Mouse (Mus musculus) adrenal gland, adult 18-20 months (tissue): ENCODE results near the gene Rtp4. TPM values are rescaled to one million over a fixed set of nuclear protein-coding genes. Genes with fewer than 3 reads are reported as not detected.
A peak's percentile ranks its signal among the peaks of the same experiment; 100 is the strongest.

ENCODE experiments used
- DNase-seq, 2 experiments: peaks; one replicate each; pipeline ENCODE4 v3.0.0; 2021 to 2022; ENCODE audit warnings: low spot score in 2 of 2
- long read RNA-seq, 2 experiments: library from polyadenylated mRNA; stranded (forward); transcript quantifications; one replicate each; pipeline ENCODE4 v2.0.0; 2021
- total RNA-seq, 2 experiments: library from RNA; stranded (reverse); gene quantifications; 1 replicate in 1 of 2; 2 replicates in 1 of 2; pipeline ENCODE4 v1.2.3; 2021

Rtp4 gene
- total RNA-seq = 10 to 100 TPM in 1 of 2 experiments, 1 to 10 TPM in 1; 9.3 to 10.8 TPM
- long read RNA-seq, experiment 1, transcript Rtp4-201 (2 exons, 1,573 nt) = major isoform, 6 of 6 reads
- long read RNA-seq, experiment 1, partial matches to known transcripts = 0 of 6 reads
- long read RNA-seq, experiment 1, other reads (novel, unspliced or antisense) = 0 of 6 reads
- long read RNA-seq, experiment 2, transcript Rtp4-201 (2 exons, 1,573 nt) = major isoform, 13 of 14 reads
- long read RNA-seq, experiment 2, partial matches to known transcripts = 0 of 14 reads
- long read RNA-seq, experiment 2, other reads (novel, unspliced or antisense) = 1 of 14 reads

DNA sequence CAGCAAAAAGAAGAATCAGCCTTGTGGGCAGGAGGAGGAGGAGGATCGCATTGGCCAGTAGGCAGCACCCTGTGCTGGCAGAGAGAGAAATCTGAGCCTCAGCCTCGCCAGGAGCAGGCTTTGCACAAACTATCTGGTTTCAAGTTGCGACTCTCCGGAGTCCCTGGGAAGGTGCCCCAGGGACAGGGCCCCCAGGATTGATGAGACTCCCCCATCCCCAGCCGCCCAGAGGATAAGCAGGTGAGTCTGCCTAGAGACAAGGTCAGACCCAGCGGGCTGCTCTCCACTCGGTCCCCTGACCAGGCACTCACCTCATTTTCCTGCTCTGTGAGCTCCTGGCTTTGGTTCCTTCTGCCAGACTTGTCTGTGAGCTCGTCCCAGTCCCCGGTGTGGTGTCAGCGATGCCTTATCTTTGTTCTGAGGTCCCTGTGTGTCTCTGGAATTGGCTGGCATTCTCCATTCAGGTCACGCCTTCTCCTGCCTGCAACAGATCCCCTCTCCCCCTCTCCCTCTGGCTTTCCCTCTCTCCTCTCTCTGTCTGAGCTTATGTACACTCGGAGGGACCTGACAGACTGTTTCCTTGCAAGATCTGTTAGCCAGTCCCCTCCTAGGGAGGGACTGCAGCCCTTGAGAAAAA, at the start of gene Rtp4, which contains the start of gene Masp1:
Gene Rtp4 (plus strand): TSS at position 57 of the 637 bp plus-strand sequence.
Gene Masp1 (minus strand): TSS at position 581 of the 637 bp plus-strand sequence.
- peak in 1 of 2 experiments; percentile 50 for DNase-seq

DNA sequence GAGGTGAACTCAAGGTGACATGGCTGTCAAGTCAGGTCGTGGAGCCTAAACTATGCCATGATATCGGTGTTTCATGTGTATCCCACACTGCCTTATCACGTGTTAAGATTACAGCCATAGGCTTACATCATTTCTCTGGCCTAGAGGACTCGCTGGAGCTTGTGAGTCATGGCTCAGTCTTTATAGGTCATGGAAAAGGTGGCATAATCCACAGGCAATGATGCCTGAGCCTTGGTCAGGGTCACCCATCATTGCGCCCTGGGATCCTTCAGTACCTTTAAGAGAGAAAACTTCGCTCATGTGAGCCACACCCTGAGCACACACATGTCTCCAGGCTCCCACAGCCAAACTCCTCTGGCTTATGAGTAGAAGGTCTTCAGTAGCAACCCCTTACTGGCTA, 48.5 kb upstream of the Rtp4 start:
- DNase-seq = peak in 1 of 2 experiments; percentile 30

DNA sequence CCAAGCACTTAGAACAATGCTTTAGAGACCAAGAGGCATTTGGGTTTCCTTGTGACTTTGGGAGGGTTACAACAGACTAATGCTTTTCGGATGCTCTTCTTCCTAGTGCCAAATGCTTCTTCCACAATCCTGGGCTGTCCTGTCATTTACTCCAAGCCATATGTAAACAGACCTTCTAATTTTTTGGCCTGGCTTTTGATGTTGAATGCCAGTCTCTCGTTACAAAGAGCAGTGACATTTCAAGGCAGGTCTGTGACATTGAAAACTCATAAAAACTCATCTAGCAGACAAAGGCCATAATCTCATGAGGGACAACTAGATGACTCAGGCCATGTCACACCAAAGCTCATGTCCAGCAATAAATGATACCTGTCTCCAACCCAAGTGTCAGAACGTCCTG, 48.0 kb upstream of the Rtp4 start:
- DNase-seq = no peak

DNA sequence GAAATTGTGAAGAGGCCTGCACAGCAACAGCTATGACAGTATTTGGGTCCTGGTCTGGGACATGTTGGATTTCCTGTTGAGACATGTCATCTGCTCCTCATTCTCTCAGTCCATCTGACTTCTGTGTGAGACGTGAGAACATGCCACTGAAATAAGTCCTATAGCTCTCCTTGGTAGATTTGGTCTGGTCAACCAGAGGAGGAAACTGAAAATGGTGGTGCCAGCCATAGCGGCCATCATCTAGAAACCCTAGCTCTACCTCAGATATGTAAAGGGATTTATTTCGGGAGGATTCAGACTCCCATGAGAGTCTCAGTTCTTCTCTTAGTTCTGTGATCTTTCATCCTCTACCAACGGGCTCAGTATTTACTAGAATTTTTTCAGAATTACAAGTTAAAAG, 44.4 kb upstream of the Rtp4 start:
- DNase-seq = no peak

DNA sequence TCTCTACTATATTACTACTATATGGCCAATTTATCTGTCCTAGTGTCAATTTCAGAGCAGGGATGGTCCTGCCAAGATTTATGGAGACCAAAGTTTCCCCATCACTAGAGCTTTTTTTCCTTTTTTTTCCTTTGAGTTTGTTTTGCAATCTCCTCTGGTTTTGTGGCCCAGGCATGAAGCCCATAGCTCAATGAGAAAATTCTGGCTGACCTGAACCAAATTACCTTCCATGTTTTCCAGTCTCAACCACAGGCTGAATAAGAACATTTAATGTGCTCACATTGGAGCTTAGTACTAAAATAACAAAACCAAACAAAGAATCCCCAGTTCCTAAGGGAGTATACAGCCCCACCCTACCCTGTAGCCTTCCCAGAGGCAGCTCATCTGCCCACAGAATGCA, 43.5 kb upstream of the Rtp4 start:
- DNase-seq = no peak

DNA sequence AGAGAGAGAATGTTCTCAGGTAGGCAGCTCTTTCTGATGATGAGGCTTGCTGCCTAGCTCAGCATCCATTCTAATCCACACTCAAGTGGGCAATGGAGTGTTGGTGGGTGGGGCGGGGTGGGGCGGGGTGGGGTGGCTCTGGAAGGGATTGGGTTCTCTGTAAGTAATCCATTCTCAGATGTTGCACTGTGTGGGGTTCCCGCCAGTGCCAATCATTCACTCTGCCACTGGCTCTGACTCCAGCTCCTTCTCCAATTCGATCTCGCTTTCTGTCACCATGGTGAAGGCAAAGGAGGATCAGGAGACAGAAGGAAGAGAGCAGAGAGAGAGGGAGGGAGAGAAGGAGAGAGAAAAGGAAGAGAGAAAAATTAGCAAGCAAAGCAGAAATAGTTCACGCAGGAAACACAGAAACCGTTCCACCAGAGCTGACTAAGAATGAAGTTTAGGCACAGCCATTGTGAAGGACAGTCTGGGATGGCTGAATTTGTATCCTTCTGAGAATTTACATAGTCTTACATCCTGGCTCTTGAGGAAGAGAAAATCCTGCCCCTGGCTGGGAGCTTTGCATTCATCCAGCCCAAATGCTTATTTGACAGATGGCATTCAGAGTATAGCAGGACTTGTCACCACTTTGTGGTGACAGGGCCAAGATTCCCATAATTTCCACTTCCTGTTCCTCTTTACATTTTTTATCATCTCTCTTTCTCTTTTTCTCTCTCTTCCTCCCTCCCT, 40.1 kb upstream of the Rtp4 start:
- DNase-seq = no peak

DNA sequence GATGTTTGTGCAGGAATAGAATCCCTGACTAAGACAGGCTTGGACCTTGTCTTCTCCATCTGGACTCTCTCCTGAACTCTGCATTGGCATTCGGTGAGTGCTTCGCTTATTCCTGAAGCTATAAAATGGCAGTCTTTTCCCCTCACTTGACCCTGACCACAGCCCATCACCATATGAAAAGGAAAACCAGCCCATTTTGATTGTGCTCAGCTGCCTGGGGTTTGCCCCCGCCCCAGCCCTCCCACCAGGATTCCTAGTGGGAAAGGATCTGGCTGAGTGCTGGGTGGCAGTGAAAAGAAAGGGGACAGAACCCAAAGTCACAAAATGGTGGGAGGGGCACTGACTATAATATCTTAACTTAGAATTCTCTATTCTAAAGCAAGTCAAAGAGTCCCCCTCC, 37.9 kb upstream of the Rtp4 start:
- no peak for DNase-seq

DNA sequence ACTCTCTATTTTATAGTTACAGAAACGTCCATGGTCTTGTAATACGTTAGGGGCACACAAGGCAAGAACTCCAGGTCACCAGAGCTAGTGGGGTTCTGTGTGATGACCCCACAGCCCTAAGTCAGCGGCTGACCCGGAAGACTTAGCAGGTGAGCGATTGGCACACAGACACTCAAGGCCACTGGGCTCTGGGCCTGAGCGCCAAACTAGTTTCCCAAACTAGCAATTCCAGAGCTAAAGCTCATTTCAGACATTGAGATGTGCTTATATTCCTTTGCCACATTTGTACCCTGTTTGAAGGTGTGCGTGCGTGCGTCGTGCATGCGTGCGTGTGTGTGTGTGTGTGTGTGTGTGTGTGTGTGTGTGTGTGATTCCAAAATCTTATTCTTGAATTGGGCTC, 37.2 kb upstream of the Rtp4 start:
- no peak for DNase-seq

DNA sequence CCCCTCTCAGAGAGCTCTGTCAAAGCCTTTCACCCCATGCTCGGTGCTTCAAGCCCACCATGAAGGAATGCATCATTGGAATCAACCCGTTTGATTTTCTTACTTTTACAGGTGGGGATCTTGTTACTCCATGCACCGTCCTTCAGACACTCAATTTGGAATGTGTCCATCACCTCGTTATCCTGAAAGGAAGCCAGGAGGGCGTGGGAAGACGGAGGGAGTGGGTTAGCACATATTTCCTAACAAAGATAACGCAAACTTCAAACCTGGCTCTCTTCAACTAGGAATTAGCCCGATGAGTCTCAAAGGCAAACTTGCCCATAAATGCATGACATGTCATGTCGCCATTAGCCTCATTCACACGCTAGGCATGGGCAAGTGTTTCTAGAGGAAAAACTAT, 36.8 kb upstream of the Rtp4 start:
- no peak for DNase-seq

DNA sequence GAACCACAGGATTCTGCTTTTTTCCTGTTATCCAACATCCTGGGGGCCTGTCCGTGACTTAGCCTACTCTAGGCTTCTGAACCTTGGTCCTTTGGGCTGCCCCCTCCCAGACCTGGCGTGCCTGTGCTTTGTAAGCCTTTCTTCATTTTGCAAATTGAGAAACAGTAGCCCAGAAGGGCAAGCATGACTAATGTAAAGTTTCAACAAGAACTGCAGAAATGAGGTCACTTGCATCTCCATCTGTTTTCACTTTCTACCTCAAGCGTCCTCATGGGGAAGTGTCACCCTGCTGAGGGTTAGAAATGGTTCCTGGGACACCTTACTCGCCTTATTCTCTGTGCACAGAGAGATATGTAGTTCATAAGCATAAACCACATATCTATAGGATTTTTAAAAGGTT, 27.3 kb upstream of the Rtp4 start:
- DNase-seq = no peak

DNA sequence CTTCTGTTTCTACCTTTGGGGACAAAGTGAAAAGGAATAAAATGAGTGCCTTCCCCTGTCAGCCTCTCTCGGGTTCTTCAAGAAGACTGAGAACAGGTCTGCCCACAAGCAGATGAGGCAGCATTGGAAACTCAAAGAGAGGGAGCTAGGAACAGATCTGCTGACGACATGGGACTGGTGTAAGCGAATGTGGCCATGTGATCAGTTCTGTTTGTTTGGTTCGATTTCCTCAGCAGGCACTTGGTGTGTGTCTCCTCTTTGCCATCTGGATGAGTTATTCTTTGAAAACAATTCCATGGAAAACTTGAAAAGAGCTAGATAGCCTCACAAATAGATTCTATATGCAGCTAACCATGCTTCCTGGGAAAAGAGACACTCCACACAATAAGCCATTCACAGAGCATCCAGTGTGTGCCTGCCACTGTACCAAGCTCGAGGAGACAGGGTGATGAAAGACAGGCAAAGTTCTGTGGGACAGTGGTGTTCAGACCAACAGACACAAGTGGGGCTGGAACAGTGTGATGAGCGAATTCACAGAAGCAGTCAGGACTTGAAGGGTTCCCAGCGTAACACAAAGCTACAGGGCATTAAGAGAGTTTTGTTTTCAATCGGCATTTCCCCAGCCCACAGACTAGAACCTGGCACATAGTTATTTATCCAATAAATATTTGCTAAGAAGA, 23.7 kb upstream of the Rtp4 start:
- DNase-seq = no peak

DNA sequence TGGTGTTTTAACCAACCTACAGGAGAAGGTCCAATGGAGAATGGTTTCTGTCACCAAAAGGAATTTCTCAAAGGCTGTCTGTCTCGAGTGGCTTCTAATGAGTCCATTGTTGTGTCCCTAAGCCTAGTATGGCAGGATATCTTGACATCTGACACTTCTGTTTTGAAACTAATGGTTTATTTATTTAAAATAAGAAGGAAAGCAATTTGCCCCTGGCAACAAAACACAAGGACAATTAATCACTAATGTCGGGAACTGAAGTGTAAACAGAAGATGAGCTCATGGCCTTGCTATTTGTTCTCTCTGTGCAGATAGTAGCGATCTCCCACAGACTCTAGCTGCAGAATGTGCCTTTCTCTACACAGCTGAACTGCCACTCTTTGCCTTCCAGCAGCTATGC, 22.7 kb upstream of the Rtp4 start:
- no peak for DNase-seq

DNA sequence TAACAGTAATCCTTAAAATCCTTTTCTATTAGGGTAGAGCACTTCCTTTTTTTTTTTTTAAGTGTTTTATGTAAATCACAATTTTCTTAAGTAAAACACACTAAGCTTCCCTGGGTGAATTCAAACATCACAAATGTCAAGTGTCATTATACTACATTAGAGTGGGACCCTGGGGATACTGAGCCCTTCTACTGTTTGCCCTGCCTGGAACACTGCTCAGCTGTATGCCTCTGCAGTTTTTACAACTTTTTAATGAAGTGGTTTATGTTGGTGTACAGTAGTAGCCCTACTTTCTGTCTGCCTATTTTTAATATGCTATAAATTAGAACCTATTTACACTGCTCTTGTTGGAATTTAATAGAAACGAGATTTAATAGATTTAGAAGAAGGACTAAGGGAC, 22.2 kb upstream of the Rtp4 start:
- no peak for DNase-seq

DNA sequence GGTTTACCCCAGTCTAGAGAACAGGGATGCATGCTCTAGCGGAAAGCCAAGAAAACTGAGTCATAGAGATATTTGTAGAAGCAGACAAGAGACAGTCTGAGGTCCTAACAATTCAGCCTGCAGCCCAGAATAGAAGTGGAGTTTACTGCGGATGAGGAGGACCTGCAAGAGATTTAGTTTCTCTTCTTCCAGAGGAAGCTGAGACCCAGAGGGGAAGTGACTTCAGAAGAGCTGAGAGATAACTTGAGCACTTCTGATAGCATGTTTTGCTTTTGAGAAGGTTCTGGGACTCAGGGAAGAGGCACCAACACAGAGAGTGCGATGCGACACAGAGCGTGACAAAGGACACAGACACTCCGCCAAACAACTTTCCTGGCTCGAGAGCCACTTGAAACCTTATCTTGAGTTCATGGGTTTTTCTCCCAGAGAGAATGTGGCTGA, 21.4 kb upstream of the Rtp4 start:
- DNase-seq = no peak

DNA sequence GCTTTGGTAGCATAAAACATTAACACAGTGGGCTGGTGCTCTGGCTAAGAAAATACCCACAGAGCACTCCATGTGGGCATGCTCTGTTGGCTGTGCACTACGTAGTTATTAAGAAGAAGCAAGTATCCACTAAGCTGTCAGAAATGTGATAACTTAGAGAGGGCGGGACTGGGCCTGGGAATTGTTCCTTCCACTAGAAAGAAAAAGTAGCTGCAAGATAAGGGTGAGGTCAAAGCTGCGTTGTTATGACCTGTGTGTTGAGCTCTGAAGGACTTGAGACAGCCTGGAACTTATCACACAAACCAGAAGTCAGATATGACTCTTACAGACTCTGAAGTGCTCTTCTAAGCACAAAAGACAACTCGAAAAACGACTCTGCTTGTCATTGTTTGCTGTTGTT, 19.5 kb upstream of the Rtp4 start:
- DNase-seq = no peak

DNA sequence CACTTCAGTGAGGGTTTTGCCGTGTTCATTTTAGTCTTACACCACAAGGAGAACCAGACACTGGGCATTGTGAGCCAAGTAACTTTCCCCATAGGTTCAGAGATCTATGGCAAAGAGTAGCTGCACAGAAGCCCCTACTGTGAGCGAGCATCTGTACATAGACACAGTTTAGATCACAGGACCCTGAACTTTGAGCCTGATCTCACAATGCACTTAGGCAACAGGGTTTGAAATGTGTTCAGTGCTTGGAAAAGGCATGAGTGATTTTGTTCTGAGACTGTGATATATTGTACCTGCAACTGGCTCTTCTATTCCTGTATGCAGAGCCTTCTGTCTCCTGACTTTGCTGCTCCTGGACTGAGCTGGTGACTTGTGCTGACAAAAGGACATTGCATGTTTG, 18.8 kb upstream of the Rtp4 start:
- no peak for DNase-seq

DNA sequence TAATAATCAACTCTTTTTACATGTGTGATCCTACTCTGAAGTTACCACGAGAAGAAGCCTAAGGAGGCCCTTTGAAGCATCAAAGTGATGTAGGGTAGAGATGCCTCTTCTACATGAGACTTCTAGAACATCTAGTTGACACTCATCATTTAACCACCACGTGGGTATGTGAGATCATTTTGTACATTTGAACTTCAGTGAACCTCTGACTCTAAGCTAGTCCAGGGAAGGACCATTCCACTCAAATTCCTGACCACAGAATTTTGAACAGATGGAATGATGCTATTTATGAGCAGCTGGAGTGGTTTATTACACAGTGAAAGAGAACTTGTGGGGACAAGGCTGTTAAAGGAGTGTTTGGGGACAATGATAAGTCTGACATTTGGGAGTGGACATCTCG, 17.6 kb upstream of the Rtp4 start:
- DNase-seq = no peak

DNA sequence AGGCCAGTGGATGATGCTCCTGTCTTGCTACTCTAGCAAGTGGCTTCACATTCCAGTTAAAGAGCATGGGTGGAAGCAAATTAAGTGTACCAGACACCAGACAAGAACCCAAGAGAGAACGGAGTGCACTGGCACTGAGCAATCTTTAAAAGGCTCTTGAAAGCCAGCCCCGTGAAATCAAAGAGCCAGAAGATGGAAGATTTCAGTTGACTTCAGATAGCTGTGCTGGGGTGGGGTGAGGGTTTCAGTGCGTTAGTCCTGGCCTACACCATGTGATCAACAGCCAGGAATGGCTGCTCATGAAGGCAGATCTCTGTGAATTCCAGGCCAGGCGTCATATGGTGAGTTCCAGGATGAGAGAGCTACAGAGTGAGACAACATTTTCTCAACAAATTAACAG, 16.7 kb upstream of the Rtp4 start:
- no peak for DNase-seq

DNA sequence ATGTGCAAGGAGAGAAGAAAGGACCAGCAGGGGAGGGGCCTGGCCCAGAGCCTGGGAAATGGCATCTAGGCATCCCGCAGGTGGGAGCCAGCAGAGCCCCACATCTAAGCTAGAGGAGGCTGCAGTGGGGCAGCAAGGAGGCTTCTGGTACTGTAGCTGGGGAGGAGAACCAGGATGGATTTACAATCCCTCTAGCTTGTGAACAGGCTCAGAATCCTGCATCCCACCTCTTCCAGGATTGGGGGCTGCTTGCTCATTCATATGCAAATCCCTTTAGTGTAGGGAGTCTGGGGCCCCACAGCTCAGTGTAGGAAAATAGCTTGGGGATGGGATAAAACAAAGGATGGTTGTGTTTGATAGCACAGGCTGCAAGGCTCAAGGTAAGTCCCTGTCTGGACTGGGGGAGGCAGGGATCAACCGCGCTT, 15.8 kb upstream of the Rtp4 start:
- DNase-seq = no peak

DNA sequence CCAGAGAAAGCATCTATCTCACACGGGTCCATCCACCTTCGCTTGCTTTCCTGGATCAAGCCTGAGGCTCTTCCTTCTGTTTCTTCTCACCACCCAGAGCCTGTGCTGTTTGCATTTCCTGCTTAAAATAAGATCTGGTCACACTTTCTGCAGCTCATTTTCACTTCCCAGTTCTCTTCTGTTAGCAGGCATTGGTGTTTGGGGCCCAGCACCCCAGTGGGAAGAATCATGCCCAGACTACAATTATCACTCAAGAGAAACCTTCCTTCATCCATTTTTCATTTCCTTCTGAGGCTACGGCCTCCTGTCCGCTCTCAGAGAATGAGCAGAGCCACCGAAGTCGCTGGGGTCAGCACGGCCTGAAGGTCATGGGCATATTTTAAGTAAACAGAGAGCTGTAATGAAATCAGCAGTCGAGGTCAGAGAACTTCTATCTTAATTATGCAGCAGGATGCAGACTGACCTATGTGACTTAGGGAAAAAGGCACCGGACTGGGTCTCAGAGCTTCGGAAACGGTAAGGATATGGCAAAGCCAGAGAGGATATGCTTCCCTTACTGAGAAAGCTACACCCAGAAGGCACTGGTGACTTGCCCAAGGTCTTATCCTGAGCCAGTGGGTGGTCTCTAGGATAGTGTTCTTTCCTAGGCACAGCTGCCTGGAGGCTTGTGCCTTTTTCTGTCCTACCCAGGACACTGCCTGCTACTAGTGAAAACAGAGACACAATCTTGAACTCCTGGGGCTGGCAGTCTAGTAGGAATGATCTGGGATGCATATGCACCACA, 14.0 kb upstream of the Rtp4 start:
- DNase-seq = no peak
